Mouse (Mus musculus) testis, adult 2 months (tissue): ENCODE data around the gene Carmil3. TPM values are rescaled to one million over a fixed set of nuclear protein-coding genes. Genes with fewer than 3 reads are reported as not detected.
A peak's percentile ranks its signal among the peaks of the same experiment; 100 is the strongest.

Experiments used
- H3K27ac ChIP-seq: fragments of 200-500 bp; 2 replicates; pipeline ENCODE4 v1.5.1; 2012; ENCODE audit warnings: low read depth, low read length; ENCODE audit not compliant: control insufficient read depth, insufficient read depth
- H3K27me3 ChIP-seq: fragments of 200-500 bp; 2 replicates; pipeline ENCODE4 v1.6.1; 2012; ENCODE audit warnings: mild to moderate bottlenecking, low read length, moderate library complexity; ENCODE audit not compliant: control insufficient read depth, insufficient read depth
- H3K36me3 ChIP-seq: fragments of 200-500 bp; 2 replicates; pipeline ENCODE4 v1.6.1; 2012; ENCODE audit warnings: mild to moderate bottlenecking, low read length; ENCODE audit not compliant: control insufficient read depth, insufficient read depth
- H3K4me1 ChIP-seq: fragments of 200-500 bp; 2 replicates; pipeline ENCODE4 v1.6.1; 2012; ENCODE audit warnings: low read length; ENCODE audit not compliant: control insufficient read depth, insufficient read depth
- H3K4me3 ChIP-seq: fragments of 200-500 bp; 2 replicates; pipeline ENCODE4 v1.5.1; 2012; ENCODE audit warnings: low read depth, mild to moderate bottlenecking, low read length, moderate library complexity, mixed read lengths; ENCODE audit not compliant: control insufficient read depth
- CTCF ChIP-seq: fragments of 200-500 bp; IDR thresholded peaks from 2 replicates; pipeline ENCODE4 v1.5.1; 2012; ENCODE audit warnings: low read depth, mild to moderate bottlenecking, inconsistent platforms, low read length, moderate library complexity; ENCODE audit not compliant: control insufficient read depth, insufficient read depth, insufficient replicate concordance
- POLR2A ChIP-seq: fragments of 200-500 bp; IDR thresholded peaks from 2 replicates; pipeline ENCODE4 v1.6.1; 2012; ENCODE audit warnings: low read depth, mild to moderate bottlenecking, inconsistent platforms, low read length, moderate library complexity; ENCODE audit not compliant: control insufficient read depth
- polyA plus RNA-seq: library from polyadenylated mRNA; depleted of rRNA; stranded (reverse); fragments of >200 nt; gene quantifications from 2 replicates; pipeline ENCODE4 v1.2.3, GENCODE M21; 2012

Gene Carmil3
- polyA plus RNA-seq, 1 experiment: 1.9 TPM

GRCm38 (mm10) chr14:55526674-55527073, 36.2 kb downstream of the Carmil3 start:
- no peak for TF ChIP-seq CTCF
- TF ChIP-seq POLR2A: no peak
- no peak overlapping the region for H3K4me3 ChIP-seq
- H3K27ac ChIP-seq: no peak overlapping the region
- H3K4me1 ChIP-seq: no peaks in the 10 kb centered on the region
- H3K27me3 ChIP-seq: no peaks in the 10 kb centered on the region
- H3K36me3 ChIP-seq: no peaks in the 10 kb centered on the region

GRCm38 (mm10) chr14:55527940-55528339, 37.5 kb downstream of the Carmil3 start:
- no peak overlapping the region for H3K27ac ChIP-seq
- H3K36me3 ChIP-seq: no peaks in the 10 kb centered on the region
- no peak overlapping the region for H3K4me3 ChIP-seq
- no peaks in the 10 kb centered on the region for H3K4me1 ChIP-seq
- H3K27me3 ChIP-seq: no peaks in the 10 kb centered on the region
- TF ChIP-seq CTCF (no peak), POLR2A (no peak)

- no peak for TF ChIP-seq POLR2A
- TF ChIP-seq CTCF: peak; percentile 53; the same call in 1 of the 2 replicates
- Histone ChIP-seq H3K4me3 (no peak overlapping the region), H3K27me3 (no peaks in the 10 kb centered on the region), H3K27ac (no peak overlapping the region), H3K4me1 (peaks cover 4% of the 10 kb centered on the region), H3K36me3 (no peaks in the 10 kb centered on the region)
Measured at GRCm38 (mm10) chr14:55536116-55536745, 45.8 kb downstream of the Carmil3 start.

GRCm38 (mm10) chr14:55540067-55540786, 49.8 kb downstream of the Carmil3 start, which contains the start of gene Pck2:
Pck2 (plus strand) TSS chr14:55540266.
- Histone ChIP-seq H3K27ac (no peak within 1 kb of the TSS), H3K4me3 (peak within 1 kb of the TSS; percentile 66), H3K36me3 (no peaks in the 10 kb centered on the region), H3K4me1 (peaks cover 4% of the 10 kb centered on the region), H3K27me3 (no peaks in the 10 kb centered on the region)
- TF ChIP-seq CTCF (no peak), POLR2A (no peak)

GRCm38 (mm10) chr14:55540787-55541321, 50.4 kb downstream of the Carmil3 start:
- TF ChIP-seq POLR2A: no peak
- TF ChIP-seq CTCF: no peak
- H3K4me3 ChIP-seq: peak overlapping the region; percentile 66
- H3K27me3 ChIP-seq: no peaks in the 10 kb centered on the region
- H3K36me3 ChIP-seq: no peaks in the 10 kb centered on the region
- no peak overlapping the region for H3K27ac ChIP-seq
- H3K4me1 ChIP-seq: peaks cover 4% of the 10 kb centered on the region

GRCm38 (mm10) chr14:55542268-55542667, 51.8 kb downstream of the Carmil3 start:
- Histone ChIP-seq H3K27me3 (no peaks in the 10 kb centered on the region), H3K36me3 (no peaks in the 10 kb centered on the region), H3K4me1 (peaks cover 4% of the 10 kb centered on the region), H3K4me3 (no peak overlapping the region), H3K27ac (no peak overlapping the region)
- TF ChIP-seq CTCF: no peak
- TF ChIP-seq POLR2A: no peak

GRCm38 (mm10) chr14:55544334-55544733, 53.9 kb downstream of the Carmil3 start:
- peaks cover 4% of the 10 kb centered on the region for H3K4me1 ChIP-seq
- H3K27ac ChIP-seq: no peak overlapping the region
- H3K27me3 ChIP-seq: no peaks in the 10 kb centered on the region
- H3K4me3 ChIP-seq: no peak overlapping the region
- no peaks in the 10 kb centered on the region; the same call in 1 of the 2 replicates for H3K36me3 ChIP-seq
- TF ChIP-seq POLR2A (no peak), CTCF (no peak)
